Mouse (Mus musculus) hindbrain, embryonic 12.5 days (tissue): ENCODE measurements around the gene Spata3. TPM values are rescaled to one million over a fixed set of nuclear protein-coding genes. Genes with fewer than 3 reads are reported as not detected.

Experiments
- ATAC-seq: fragments of 200-750 bp; cut with Nextera tagmentation; 2 replicates; pipeline ENCODE4 v1.8.0; 2017; ENCODE audit warnings: moderate TSS enrichment; ENCODE audit not compliant: low FRiP score
- H3K27ac ChIP-seq: fragments of 300-500 bp; sonication (generic); 2 replicates; pipeline ENCODE4 v1.5.1; 2016; ENCODE audit warnings: mild to moderate bottlenecking
- H3K27me3 ChIP-seq: fragments of 300-500 bp; sonication (generic); 2 replicates; pipeline ENCODE4 v1.6.1; 2016; ENCODE audit warnings: mild to moderate bottlenecking
- H3K36me3 ChIP-seq: fragments of 300-500 bp; sonication (generic); 2 replicates; pipeline ENCODE4 v1.6.1; 2016; ENCODE audit warnings: mild to moderate bottlenecking
- H3K4me1 ChIP-seq: fragments of 300-500 bp; sonication (generic); 2 replicates; pipeline ENCODE4 v1.6.1; 2016
- H3K4me2 ChIP-seq: fragments of 300-500 bp; sonication (generic); replicated peaks from 2 replicates; pipeline ENCODE4 v1.6.1; 2016; ENCODE audit warnings: mild to moderate bottlenecking
- H3K4me3 ChIP-seq: fragments of 300-500 bp; sonication (generic); 2 replicates; pipeline ENCODE4 v1.5.1; 2016; ENCODE audit warnings: mild to moderate bottlenecking
- H3K9ac ChIP-seq: fragments of 300-500 bp; sonication (generic); 2 replicates; pipeline ENCODE4 v1.6.1; 2016; ENCODE audit warnings: mild to moderate bottlenecking, moderate library complexity
- H3K9me3 ChIP-seq: fragments of 300-500 bp; sonication (generic); replicated peaks from 2 replicates; pipeline ENCODE4 v1.6.1; 2016; ENCODE audit warnings: mild to moderate bottlenecking
- WGBS: fragments of 180-500 bp; shearing (Covaris S2); methylation state at CpG from one replicate; pipeline ENCODE4 v1.1.7; 2016; 5-methylcytosine and 5-hydroxymethylcytosine counted together
- polyA plus RNA-seq: library from polyadenylated mRNA; unstranded; fragments of >200 nt; fragmentation: Nextera tagmentation; extraction: Ambion mirVana; gene quantifications from 2 replicates; pipeline ENCODE4 v1.2.1, GENCODE M21; 2016

Spata3 gene
- polyA plus RNA-seq, 1 experiment from 2014 or later: not detected

DNA sequence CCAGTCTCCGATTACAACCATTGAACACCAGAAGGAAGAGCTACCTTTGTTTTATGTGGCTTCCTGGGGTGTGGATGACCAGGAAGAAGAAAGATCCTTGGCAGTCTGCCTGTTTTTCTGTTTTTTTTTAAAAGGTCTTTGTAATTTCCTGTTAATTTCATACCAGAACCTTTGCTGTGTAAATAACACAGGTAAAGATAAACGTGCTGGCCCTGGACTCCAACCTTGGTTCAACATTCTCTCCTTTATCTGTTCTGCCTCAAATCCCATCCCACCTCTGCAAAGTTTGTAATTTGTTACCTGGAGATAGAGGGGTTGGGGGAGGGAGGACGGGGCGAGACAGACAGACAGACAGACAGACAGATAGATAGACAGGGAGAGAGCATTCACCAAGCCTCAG lies 23.5 kb downstream of the Spata3 start:
- no peak overlapping the region for H3K9ac ChIP-seq

DNA sequence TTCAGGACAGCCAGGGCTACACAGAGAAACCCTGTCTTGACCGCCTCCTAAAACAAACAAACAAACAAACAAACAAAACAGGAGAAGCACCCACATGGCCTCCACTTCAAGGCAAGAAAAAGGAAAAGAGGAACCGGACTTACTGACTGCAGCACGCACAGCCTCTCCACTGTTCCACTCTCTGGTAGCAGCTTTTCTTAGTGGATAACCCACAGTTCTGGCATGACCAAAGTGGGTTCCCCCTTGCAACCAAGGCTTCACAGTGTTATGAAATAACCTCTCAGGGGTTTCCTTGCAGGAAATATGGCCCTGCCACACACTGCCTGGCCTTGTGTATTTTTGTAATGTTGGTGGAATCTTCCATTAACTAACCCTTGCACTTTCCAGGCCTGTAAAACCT lies 24.2 kb downstream of the Spata3 start:
- 96% methylated on average over 3 of the region's 3 CpGs for WGBS
- no peak for ATAC-seq
- Histone ChIP-seq H3K27ac (no peak overlapping the region), H3K4me2 (no peak overlapping the region), H3K27me3 (peaks cover 27% of the 10 kb centered on the region), H3K9ac (no peak overlapping the region), H3K4me1 (no peaks in the 10 kb centered on the region), H3K4me3 (no peak overlapping the region), H3K36me3 (no peaks in the 10 kb centered on the region), H3K9me3 (peaks cover 13% of the 10 kb centered on the region; the same call in 1 of the 2 replicates)

More for the DNA sequence above, 23.5 kb downstream of the Spata3 start:
- H3K36me3 ChIP-seq: no peaks in the 10 kb centered on the region
- H3K4me1 ChIP-seq: no peaks in the 10 kb centered on the region
- no peak overlapping the region for H3K4me2 ChIP-seq
- WGBS: 70% methylated on average over 4 of the region's 4 CpGs
- H3K27ac ChIP-seq: no peak overlapping the region
- peaks cover 20% of the 10 kb centered on the region for H3K27me3 ChIP-seq
- no peak overlapping the region for H3K4me3 ChIP-seq
- H3K9me3 ChIP-seq: peaks cover 13% of the 10 kb centered on the region; the same call in 1 of the 2 replicates
- ATAC-seq: no peak

DNA sequence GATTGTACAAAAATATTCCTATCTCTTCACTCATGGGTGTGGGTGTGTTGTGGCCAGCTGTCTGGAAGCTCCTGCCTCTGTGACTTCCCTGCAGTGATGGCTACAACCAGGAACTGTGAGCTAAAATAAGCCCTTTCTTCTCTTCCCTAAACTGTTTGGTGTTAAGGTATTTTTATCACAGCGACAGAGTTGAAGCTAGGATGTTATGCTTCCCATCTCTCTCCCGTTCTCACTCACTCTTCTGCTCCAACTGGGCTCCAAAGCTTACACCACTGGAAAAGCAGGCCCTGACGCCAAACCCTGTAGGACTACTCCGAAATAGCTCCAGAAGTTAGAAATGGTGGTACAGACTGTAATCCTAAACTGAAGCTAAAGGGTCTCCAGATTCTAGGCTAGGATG lies 28.4 kb downstream of the Spata3 start:
- no peak for ATAC-seq
- 55% methylated on average over 4 of the region's 4 CpGs for WGBS

DNA sequence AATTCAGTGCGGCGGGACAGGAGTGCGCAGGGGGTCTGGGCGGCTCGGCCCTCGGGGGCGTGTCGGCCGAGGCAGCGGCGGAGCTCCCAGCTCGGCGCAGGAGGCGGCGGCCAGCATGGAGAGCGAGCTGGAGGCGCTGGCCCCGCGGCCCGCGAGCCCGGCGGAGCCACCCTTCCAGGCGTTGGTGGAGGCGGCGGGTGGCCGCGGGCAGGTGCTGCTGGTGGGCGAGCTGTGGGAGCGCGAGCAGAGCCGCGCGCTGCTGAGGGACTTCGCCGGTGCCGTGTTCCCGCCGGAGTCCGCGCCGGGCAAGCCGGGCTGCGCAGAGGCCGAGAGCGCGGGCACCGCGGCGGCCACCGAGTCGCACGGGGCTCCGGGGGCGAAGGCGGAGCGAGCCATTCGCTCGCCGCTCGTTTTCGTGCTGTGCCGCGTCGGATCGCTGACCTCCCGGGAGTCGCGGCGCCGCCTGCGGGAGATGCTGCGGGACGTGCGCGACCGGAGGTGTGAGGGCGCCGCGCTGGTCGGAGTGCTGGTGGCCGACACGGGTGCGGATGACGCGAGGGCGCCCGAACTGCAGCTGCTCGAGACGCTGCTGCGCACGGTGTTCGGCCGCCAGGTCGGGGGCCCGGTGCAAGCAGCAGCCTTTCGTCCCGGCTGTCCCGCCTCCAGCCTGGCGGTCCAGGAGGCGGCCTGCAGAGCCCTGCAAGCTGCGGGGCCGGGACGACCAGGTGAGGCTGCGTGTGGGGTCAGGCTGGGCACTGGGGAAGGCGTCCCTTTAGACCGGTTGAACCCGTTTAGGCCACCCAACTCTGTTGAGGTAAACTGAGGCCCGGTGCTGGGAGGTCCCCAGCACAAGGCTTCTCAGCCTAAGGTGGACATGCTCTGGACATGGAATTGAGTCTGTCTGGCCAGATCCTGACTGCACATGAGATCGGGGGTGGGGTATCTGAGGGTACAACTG lies 29.5 kb downstream of the Spata3 start, which contains the start of gene 2810459M11Rik:
Gene 2810459M11Rik (plus strand): TSS at position 16 of the 958 bp plus-strand sequence.
- Histone ChIP-seq H3K27ac (no peak within 1 kb of the TSS), H3K4me1 (peaks cover 11% of the 10 kb centered on the region), H3K9ac (peak within 1 kb of the TSS; percentile 73), H3K36me3 (no peaks in the 10 kb centered on the region), H3K27me3 (peaks cover 62% of the 10 kb centered on the region), H3K4me3 (peak within 1 kb of the TSS; percentile 61), H3K4me2 (peak within 1 kb of the TSS; percentile 98), H3K9me3 (peaks cover 12% of the 10 kb centered on the region; the same call in 1 of the 2 replicates)
- peak; percentile 86 for ATAC-seq
- 1% methylated on average over 110 of the region's 110 CpGs for WGBS

More for the DNA sequence above, 28.4 kb downstream of the Spata3 start:
- Histone ChIP-seq H3K27ac (no peak overlapping the region), H3K4me3 (no peak overlapping the region), H3K4me2 (no peak overlapping the region), H3K9ac (no peak overlapping the region), H3K9me3 (peaks cover 13% of the 10 kb centered on the region; the same call in 1 of the 2 replicates), H3K27me3 (peaks cover 62% of the 10 kb centered on the region), H3K4me1 (peaks cover 11% of the 10 kb centered on the region), H3K36me3 (no peaks in the 10 kb centered on the region)

DNA sequence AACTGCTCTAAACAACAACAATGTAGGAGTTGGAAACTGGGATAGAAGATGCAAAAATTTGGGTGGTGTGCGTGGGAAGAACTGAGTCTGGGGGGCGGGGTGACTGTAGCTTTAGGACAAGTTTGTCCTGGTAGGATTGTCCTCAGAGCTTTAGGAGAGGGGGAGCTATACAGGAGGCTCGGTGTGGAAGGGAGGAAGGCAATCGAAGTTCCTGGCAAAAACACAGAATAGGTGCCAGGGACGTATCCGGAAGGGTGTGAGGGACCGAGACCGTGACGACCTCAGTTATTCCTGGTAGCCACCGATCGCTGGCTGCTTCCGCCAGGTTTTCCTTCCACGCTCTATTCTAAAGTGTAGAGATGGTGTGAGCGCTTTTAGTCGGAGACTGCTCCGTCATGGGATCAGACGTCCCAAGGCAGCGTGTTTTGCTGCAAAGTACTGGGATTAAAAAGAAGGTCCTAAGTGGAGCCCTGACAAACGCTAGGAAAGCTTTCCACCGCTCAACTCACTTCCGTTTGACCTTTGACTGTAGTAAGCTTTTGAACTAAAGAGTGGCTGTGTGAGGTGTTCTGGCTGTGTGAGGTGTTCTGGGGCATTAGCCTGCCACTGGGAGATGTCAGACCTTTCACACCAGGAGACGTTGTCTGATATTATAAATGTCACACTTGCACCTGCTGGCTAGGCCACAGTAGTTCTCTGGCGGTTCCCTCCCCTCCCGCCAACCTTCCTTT lies 30.4 kb downstream of the Spata3 start:
- no peak for ATAC-seq
- Histone ChIP-seq H3K27me3 (peaks cover 62% of the 10 kb centered on the region), H3K27ac (no peak overlapping the region), H3K4me2 (peak overlapping the region; percentile 98), H3K36me3 (no peaks in the 10 kb centered on the region), H3K9ac (no peak overlapping the region), H3K4me1 (peaks cover 11% of the 10 kb centered on the region), H3K4me3 (peak overlapping the region; percentile 61), H3K9me3 (peaks cover 3% of the 10 kb centered on the region; the same call in 1 of the 2 replicates)
- 9% methylated on average over 24 of the region's 24 CpGs for WGBS

DNA sequence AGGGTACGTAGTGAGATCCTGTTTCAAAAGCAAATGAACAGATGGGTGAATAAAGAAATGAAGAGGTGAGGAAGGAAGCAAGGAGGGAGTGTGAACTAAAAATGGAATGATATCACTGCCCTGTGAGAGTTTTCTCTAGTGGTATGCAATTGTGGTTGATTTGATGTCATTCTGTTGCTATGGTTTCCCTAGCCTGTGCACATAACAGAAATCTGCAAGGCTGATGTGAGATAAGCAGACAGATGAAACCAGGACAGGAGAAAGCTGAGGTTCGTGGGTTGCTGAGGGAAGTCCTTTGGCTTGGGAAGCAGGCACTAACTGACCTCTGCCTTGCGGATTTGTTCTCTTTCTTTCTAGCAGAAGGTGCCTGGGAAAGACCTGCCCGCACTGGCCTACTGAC lies 31.6 kb downstream of the Spata3 start:
- peaks cover 11% of the 10 kb centered on the region for H3K4me1 ChIP-seq
- H3K9ac ChIP-seq: no peak overlapping the region
- no peak for ATAC-seq
- H3K9me3 ChIP-seq: no peaks in the 10 kb centered on the region
- 81% methylated on average over 4 of the region's 4 CpGs for WGBS
- no peak overlapping the region for H3K4me3 ChIP-seq
- no peak overlapping the region for H3K27ac ChIP-seq
- no peaks in the 10 kb centered on the region for H3K36me3 ChIP-seq
- H3K4me2 ChIP-seq: no peak overlapping the region
- H3K27me3 ChIP-seq: peaks cover 61% of the 10 kb centered on the region

DNA sequence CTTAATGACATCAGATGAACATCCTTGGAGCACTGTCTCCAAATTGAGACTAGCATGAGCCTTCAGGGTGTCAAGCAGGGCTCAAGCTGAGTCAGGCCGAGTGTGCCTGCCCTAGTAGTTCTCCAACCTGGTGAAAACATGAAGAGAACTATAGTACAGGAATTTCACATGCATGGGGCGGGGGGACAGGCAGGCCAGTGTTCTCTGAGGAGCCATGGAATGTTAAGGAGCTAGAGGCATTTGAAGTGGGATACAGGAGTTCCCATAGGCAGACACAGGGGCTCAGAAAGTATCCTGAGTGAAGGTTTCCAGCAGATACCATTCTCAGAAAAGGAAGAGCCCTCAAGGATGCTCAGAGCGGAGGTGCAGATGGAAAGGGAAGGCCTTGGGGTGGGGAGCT lies 32.1 kb downstream of the Spata3 start:
- no peak overlapping the region for H3K9ac ChIP-seq
- H3K4me2 ChIP-seq: no peak overlapping the region
- peaks cover 11% of the 10 kb centered on the region for H3K4me1 ChIP-seq
- H3K27me3 ChIP-seq: peaks cover 56% of the 10 kb centered on the region
- 81% methylated on average over 3 of the region's 3 CpGs for WGBS
- ATAC-seq: no peak
- no peak overlapping the region for H3K4me3 ChIP-seq
- no peaks in the 10 kb centered on the region for H3K36me3 ChIP-seq
- H3K27ac ChIP-seq: no peak overlapping the region
- H3K9me3 ChIP-seq: no peaks in the 10 kb centered on the region

DNA sequence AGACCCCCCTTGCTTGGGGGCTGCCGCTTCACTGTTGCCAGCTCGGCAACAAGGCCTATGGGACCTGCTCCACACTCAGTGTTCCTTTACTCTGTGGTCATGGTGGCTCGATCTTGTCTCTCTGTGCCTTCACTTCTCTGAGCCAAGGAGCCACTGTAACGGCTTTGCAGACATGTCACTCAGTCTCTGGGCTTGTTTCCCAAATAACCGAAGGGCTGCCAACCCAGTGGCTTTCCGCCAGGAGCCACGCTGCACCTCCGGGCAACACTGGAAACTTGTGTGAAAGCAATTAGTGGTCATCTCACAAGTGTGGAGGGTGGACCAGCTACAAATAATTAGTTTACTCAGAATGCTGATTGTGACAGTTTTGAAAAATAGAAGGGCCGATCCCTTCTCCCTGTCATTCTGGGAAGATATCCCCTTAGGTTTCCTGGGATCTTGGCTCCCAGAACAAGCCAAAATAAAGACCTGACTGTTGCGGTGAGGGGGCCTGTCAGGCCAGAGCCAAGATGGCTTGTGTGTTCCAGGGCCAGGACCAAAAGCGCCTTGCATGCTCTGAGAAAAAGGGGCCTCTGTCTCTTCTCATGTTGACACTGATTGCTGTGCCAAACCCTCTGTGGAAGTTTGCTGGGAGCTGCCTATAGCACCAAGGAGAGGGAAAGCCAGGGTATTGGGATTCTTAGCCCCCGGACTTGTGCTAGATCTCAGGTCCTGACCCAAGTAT lies 36.7 kb downstream of the Spata3 start:
- Histone ChIP-seq H3K27ac (no peak overlapping the region), H3K9me3 (no peaks in the 10 kb centered on the region)
- ATAC-seq: no peak

DNA sequence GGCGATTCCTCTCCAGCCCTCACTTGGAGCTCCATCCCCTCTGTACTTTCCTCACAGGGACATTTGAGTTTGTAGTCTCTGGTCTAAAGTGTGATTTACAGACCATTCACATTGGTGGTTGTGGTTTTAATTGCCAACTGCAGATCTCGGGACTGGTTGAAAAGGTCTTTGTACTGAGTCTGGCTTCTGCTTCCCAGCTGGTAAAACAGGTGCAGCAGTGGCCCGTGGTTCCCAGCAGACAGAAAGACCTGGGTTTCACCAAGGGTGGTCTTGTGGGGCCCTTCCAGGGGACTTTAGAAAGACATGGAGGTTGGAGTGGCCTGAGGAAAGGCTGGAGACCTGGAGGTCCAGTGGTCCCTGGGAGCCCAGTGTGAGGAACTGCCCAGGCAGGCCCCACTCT lies 38.3 kb downstream of the Spata3 start:
- H3K9me3 ChIP-seq: no peaks in the 10 kb centered on the region
- no peaks in the 10 kb centered on the region for H3K36me3 ChIP-seq
- no peak overlapping the region for H3K4me2 ChIP-seq
- no peak for ATAC-seq
- 0 out of 2 replicates have a peak overlapping the region, but pooled peaks have one; percentile 18 for H3K9ac ChIP-seq
- WGBS: 57% methylated on average over 3 of the region's 3 CpGs
- H3K4me3 ChIP-seq: no peak overlapping the region
- no peaks in the 10 kb centered on the region for H3K27me3 ChIP-seq
- no peak overlapping the region for H3K27ac ChIP-seq
- H3K4me1 ChIP-seq: no peaks in the 10 kb centered on the region

More for the DNA sequence above, 36.7 kb downstream of the Spata3 start:
- WGBS: 87% methylated on average over 12 of the region's 12 CpGs
- peaks cover 9% of the 10 kb centered on the region for H3K27me3 ChIP-seq
- no peaks in the 10 kb centered on the region for H3K36me3 ChIP-seq
- H3K9ac ChIP-seq: no peak overlapping the region
- no peak overlapping the region for H3K4me3 ChIP-seq
- H3K4me1 ChIP-seq: no peaks in the 10 kb centered on the region
- H3K4me2 ChIP-seq: no peak overlapping the region

DNA sequence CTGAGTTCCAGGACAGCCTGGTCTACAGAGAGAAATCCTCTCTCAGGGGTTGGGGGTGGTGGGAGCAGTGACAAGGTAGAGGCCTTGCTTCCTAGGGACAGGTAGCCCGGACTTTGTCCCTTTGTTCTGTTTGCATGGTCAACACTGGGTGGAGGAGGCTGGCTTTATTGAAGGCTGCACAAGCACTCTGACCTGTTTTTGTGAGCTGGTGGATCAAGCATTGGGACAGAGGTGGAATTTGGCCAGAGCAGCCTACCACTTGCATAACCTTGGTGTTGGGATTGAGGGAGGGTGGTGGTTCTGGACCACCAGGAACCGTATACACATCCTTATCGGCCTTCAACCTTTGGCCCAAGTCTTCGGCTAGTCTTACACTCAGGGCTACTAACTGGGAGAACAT lies 39.7 kb downstream of the Spata3 start:
- 92% methylated on average over 4 of the region's 4 CpGs for WGBS
- no peaks in the 10 kb centered on the region for H3K36me3 ChIP-seq
- H3K27ac ChIP-seq: no peak overlapping the region
- ATAC-seq: no peak
- no peak overlapping the region for H3K4me3 ChIP-seq
- no peak overlapping the region for H3K9ac ChIP-seq
- H3K9me3 ChIP-seq: no peaks in the 10 kb centered on the region
- no peaks in the 10 kb centered on the region for H3K27me3 ChIP-seq
- H3K4me2 ChIP-seq: no peak overlapping the region
- no peaks in the 10 kb centered on the region for H3K4me1 ChIP-seq

DNA sequence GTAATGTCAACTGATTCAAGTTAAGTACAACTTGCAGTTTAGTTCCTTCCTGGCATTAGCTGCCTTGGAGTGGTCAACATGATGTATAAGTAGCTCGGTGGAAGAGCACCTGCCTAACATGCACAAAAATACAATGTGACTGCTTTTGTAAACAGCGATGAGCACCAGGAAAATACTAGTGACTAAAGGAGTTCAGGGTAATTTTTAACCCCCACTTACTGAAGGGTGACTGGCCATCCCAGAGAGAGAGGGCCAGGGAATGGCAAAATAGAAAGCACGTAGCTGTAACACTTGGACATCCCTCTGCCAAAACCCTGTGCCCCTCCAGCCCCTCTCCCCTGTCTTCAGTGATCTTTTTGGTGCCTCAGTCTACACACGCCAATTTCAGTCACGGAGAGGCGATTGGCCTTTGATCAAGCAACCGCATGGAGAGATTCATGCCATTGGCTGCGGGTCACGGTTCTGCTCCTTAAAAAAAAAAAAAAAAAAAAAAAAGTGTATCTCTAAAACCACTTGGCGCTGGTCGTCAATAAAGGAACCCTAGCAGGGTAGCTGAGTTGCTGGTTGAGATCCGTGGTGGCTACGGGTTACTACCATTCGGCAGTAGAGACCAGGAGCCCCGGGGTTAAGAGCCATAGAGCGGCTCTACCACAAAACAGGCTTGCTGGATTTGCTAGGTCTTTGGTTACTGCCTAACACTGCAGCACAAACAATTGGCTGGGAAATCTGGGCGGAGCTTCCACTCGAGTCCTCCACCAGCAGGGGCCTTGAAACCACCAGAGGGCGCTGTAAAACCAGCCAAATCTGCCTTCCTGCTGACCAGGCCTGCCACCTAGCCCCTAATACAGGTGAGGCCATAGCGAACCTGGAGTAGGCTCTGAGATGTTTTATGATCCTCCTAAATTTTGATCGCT lies 42.5 kb downstream of the Spata3 start:
- no peak overlapping the region for H3K27ac ChIP-seq
- H3K4me3 ChIP-seq: peak overlapping the region; percentile 22
- peak overlapping the region; percentile 32; the same call in 1 of the 2 replicates for H3K9ac ChIP-seq
- no peaks in the 10 kb centered on the region for H3K4me1 ChIP-seq
- H3K27me3 ChIP-seq: no peaks in the 10 kb centered on the region
- H3K9me3 ChIP-seq: no peaks in the 10 kb centered on the region
- ATAC-seq: peak; percentile 79
- no peaks in the 10 kb centered on the region for H3K36me3 ChIP-seq
- 9% methylated on average over 21 of the region's 21 CpGs for WGBS
- peak overlapping the region; percentile 45 for H3K4me2 ChIP-seq
